Mouse (Mus musculus) C2C12 (cell line): ENCODE results near the gene Vps53. TPM values are rescaled to one million over a fixed set of nuclear protein-coding genes. Genes with fewer than 3 reads are reported as not detected.

Source experiments
- H3K27me3 ChIP-seq: one replicate; pipeline ENCODE4 v1.6.1; 2011; ENCODE audit not compliant: control insufficient read depth, insufficient read depth, insufficient read length
- H3K36me3 ChIP-seq: one replicate; pipeline ENCODE4 v1.6.1; 2011; ENCODE audit not compliant: control insufficient read depth, insufficient read depth
- H3K4me3 ChIP-seq: one replicate; pipeline ENCODE4 v1.5.1; 2011; ENCODE audit warnings: mild to moderate bottlenecking, control low read depth; ENCODE audit not compliant: poor library complexity, insufficient read depth, severe bottlenecking
- H3K79me2 ChIP-seq: one replicate; pipeline ENCODE4 v1.6.1; 2011; ENCODE audit not compliant: control insufficient read depth, insufficient read depth
- H3K79me3 ChIP-seq: one replicate; pipeline ENCODE4 v1.6.1; 2011; ENCODE audit warnings: low read depth, control low read depth
- H3ac ChIP-seq: one replicate; pipeline ENCODE3; 2011; ENCODE audit warnings: low read depth; ENCODE audit not compliant: control insufficient read depth, insufficient read length
- CEBPB ChIP-seq: IDR thresholded peaks from one replicate; pipeline ENCODE4 v1.6.1; 2011; ENCODE audit warnings: low read depth, mild to moderate bottlenecking, control low read depth, moderate library complexity
- CTCF ChIP-seq: IDR thresholded peaks from one replicate; pipeline ENCODE4 v1.5.1; 2011; ENCODE audit not compliant: control insufficient read depth, insufficient read depth, insufficient read length
- FOSL1 ChIP-seq: IDR thresholded peaks from one replicate; pipeline ENCODE4 v1.8.0; 2011; ENCODE audit warnings: mild to moderate bottlenecking, low read length; ENCODE audit not compliant: poor library complexity, insufficient read depth, severe bottlenecking
- MAX ChIP-seq: IDR thresholded peaks from one replicate; pipeline ENCODE4 v1.6.1; 2011; ENCODE audit warnings: mild to moderate bottlenecking, control low read depth
- MYOD1 ChIP-seq: IDR thresholded peaks from one replicate; pipeline ENCODE4 v1.6.1; 2011; ENCODE audit warnings: low read depth; ENCODE audit not compliant: control insufficient read depth, insufficient read length
- MYOG ChIP-seq: IDR thresholded peaks from one replicate; pipeline ENCODE4 v1.6.1; 2011; ENCODE audit not compliant: control insufficient read depth, insufficient read length; ENCODE audit errors: extremely low read depth
- USF1 ChIP-seq: IDR thresholded peaks from one replicate; pipeline ENCODE4 v1.6.1; 2011; ENCODE audit warnings: low read depth, mild to moderate bottlenecking, control low read depth, moderate library complexity
- polyA plus RNA-seq: library from polyadenylated mRNA; unstranded; fragments of >200 nt; fragmentation: generic; extraction: Trizol; gene quantifications from one replicate; pipeline ENCODE4 v1.2.1, GENCODE M21; 2012; ENCODE audit warnings: missing spikeins

The Vps53 gene
- polyA plus RNA-seq, 1 experiment: 29.2 TPM

GRCm38 (mm10) chr11:76052496-76052895 is 127.0 kb downstream of the Vps53 start:
- Histone ChIP-seq H3K79me3 (no peaks in the 10 kb centered on the region), H3K4me3 (no peak overlapping the region), H3K36me3 (no peaks in the 10 kb centered on the region), H3ac (no peak overlapping the region), H3K27me3 (no peaks in the 10 kb centered on the region), H3K79me2 (no peaks in the 10 kb centered on the region)
- no peak for TF ChIP-seq USF1
- TF ChIP-seq MYOD1: no peak
- TF ChIP-seq MAX: no peak
- no peak for TF ChIP-seq CTCF
- no peak for TF ChIP-seq FOSL1
- TF ChIP-seq CEBPB: no peak
- TF ChIP-seq MYOG: no peak

GRCm38 (mm10) chr11:76050967-76051512 is 128.4 kb downstream of the Vps53 start:
- Histone ChIP-seq H3K27me3 (no peaks in the 10 kb centered on the region), H3ac (no peak overlapping the region), H3K4me3 (no peak overlapping the region), H3K79me2 (no peaks in the 10 kb centered on the region), H3K79me3 (no peaks in the 10 kb centered on the region), H3K36me3 (no peaks in the 10 kb centered on the region)
- TF ChIP-seq MYOD1 (no peak), FOSL1 (no peak), CEBPB (no peak), USF1 (no peak), CTCF (no peak), MYOG (no peak), MAX (no peak)

GRCm38 (mm10) chr11:76050509-76050908 is 128.9 kb downstream of the Vps53 start:
- Histone ChIP-seq H3K79me3 (no peaks in the 10 kb centered on the region), H3K27me3 (no peaks in the 10 kb centered on the region), H3K79me2 (no peaks in the 10 kb centered on the region), H3ac (no peak overlapping the region), H3K36me3 (no peaks in the 10 kb centered on the region), H3K4me3 (no peak overlapping the region)
- TF ChIP-seq CEBPB (no peak), USF1 (no peak), CTCF (no peak), MYOG (no peak), MYOD1 (no peak), MAX (no peak), FOSL1 (no peak)

- TF ChIP-seq MYOG: no peak
- no peak for TF ChIP-seq CEBPB
- TF ChIP-seq USF1: no peak
- no peak for TF ChIP-seq FOSL1
- TF ChIP-seq CTCF: no peak
- no peak for TF ChIP-seq MYOD1
- no peak for TF ChIP-seq MAX
- Histone ChIP-seq H3K79me2 (no peaks in the 10 kb centered on the region), H3K79me3 (no peaks in the 10 kb centered on the region), H3K27me3 (no peaks in the 10 kb centered on the region), H3ac (no peak overlapping the region), H3K36me3 (no peaks in the 10 kb centered on the region), H3K4me3 (no peak overlapping the region)
Observed at GRCm38 (mm10) chr11:76045367-76045766, 134.1 kb downstream of the Vps53 start.

- Histone ChIP-seq H3K4me3 (no peak overlapping the region), H3K36me3 (no peaks in the 10 kb centered on the region), H3K27me3 (no peaks in the 10 kb centered on the region), H3K79me3 (no peaks in the 10 kb centered on the region), H3ac (no peak overlapping the region), H3K79me2 (no peaks in the 10 kb centered on the region)
- TF ChIP-seq MYOD1: no peak
- no peak for TF ChIP-seq FOSL1
- no peak for TF ChIP-seq USF1
- no peak for TF ChIP-seq MAX
- TF ChIP-seq CTCF: no peak
- no peak for TF ChIP-seq CEBPB
- TF ChIP-seq MYOG: no peak
Observed at GRCm38 (mm10) chr11:76044468-76044867, 135.0 kb downstream of the Vps53 start.

- Histone ChIP-seq H3K79me2 (no peaks in the 10 kb centered on the region), H3K79me3 (no peaks in the 10 kb centered on the region)
Observed at GRCm38 (mm10) chr11:76042882-76043281, 136.6 kb downstream of the Vps53 start.

More at GRCm38 (mm10) chr11:76042882-76043281, 136.6 kb downstream of the Vps53 start:
- Histone ChIP-seq H3ac (no peak overlapping the region), H3K4me3 (no peak overlapping the region), H3K27me3 (no peaks in the 10 kb centered on the region), H3K36me3 (no peaks in the 10 kb centered on the region)
- TF ChIP-seq MYOD1 (no peak), FOSL1 (no peak), MAX (no peak), CEBPB (no peak), USF1 (no peak), CTCF (no peak), MYOG (no peak)
